Mouse (Mus musculus) layer of hippocampus, adult 9-11 months (tissue): ENCODE measurements around the gene Sp9.

Experiments
- DNase-seq: peaks from one replicate; pipeline ENCODE4 v3.0.0; 2022

Gene Sp9

GRCm38 (mm10) chr2:73271459-73272161 lies at the start of gene Sp9:
Gene Sp9, plus strand, starts transcription at chr2:73271925.
- no peak for DNase-seq

GRCm38 (mm10) chr2:73231081-73231480 lies 40.6 kb upstream of the Sp9 start:
- DNase-seq = no peak

GRCm38 (mm10) chr2:73241299-73241698 lies 30.4 kb upstream of the Sp9 start:
- no peak for DNase-seq

GRCm38 (mm10) chr2:73248701-73249100 lies 23.0 kb upstream of the Sp9 start:
- DNase-seq = no peak

GRCm38 (mm10) chr2:73263172-73263765 lies 8.5 kb upstream of the Sp9 start:
- DNase-seq = no peak

- no peak for DNase-seq
Measured at GRCm38 (mm10) chr2:73263794-73264610, 7.7 kb upstream of the Sp9 start.

- DNase-seq = no peak
Measured at GRCm38 (mm10) chr2:73264611-73265195, 7.0 kb upstream of the Sp9 start.

- DNase-seq = no peak
Measured at GRCm38 (mm10) chr2:73266011-73266410, 5.7 kb upstream of the Sp9 start.

GRCm38 (mm10) chr2:73266623-73267022 lies 5.1 kb upstream of the Sp9 start:
- no peak for DNase-seq

- DNase-seq = no peak
Measured at GRCm38 (mm10) chr2:73267231-73267630, 4.5 kb upstream of the Sp9 start.

- no peak for DNase-seq
Measured at GRCm38 (mm10) chr2:73267818-73268217, 3.9 kb upstream of the Sp9 start.

GRCm38 (mm10) chr2:73268281-73268680 lies 3.4 kb upstream of the Sp9 start:
- DNase-seq = no peak

- DNase-seq = no peak
Measured at GRCm38 (mm10) chr2:73268836-73269395, 2.8 kb upstream of the Sp9 start.

- DNase-seq = no peak
Measured at GRCm38 (mm10) chr2:73269666-73270065, 2.1 kb upstream of the Sp9 start.

GRCm38 (mm10) chr2:73270071-73270592 lies 1.6 kb upstream of the Sp9 start:
- no peak for DNase-seq

- no peak for DNase-seq
Measured at GRCm38 (mm10) chr2:73270593-73271458, 899 bp upstream of the Sp9 start.

- DNase-seq = no peak
Measured at GRCm38 (mm10) chr2:73272351-73273248, 875 bp downstream of the Sp9 start.

GRCm38 (mm10) chr2:73273249-73274118 lies 1.8 kb downstream of the Sp9 start:
- DNase-seq = no peak

- no peak for DNase-seq
Measured at GRCm38 (mm10) chr2:73274119-73274920, 2.6 kb downstream of the Sp9 start.
